Mouse (Mus musculus): ENCODE results near the gene Tmem174. TPM values are rescaled to one million over a fixed set of nuclear protein-coding genes. Genes with fewer than 3 reads are reported as not detected.

Gene Tmem174
- polyA plus RNA-seq, 1 experiment from 2014 or later = not detected

DNA sequence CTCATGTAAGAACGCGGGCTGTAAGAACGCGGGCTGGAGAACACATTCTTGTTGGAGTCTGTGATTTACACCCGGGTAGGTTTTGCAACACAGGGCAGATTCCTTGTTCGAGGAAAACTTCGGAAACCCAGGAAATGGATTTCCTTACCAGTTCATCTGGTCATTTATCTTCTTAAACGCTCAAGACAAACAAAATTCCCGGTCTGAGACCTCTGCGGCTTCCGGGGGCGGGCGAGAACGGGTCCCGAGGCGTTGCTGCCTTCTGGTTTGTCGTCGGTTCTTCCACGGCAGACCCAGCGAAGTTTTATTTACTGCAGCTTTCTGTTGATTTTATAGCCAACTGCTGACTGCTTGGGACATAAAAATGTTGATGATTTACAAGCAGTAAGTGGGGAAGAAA, 10.5 kb downstream of the Tmem174 start:
- Histone ChIP-seq H3K4me2 (replicated peaks) (no peak overlapping the region), H3K9me3 (no peaks in the 10 kb centered on the region), H3K4me1 (replicated peaks) (no peaks in the 10 kb centered on the region), H3K27ac (no peak overlapping the region), H3K36me3 (no peaks in the 10 kb centered on the region), H3K27me3 (no peaks in the 10 kb centered on the region), H3K9ac (replicated peaks) (no peak overlapping the region), H3K4me3 (replicated peaks) (no peak overlapping the region)
- 94% methylated on average over 20 of the region's 20 CpGs for WGBS
- no peak for ATAC-seq

DNA sequence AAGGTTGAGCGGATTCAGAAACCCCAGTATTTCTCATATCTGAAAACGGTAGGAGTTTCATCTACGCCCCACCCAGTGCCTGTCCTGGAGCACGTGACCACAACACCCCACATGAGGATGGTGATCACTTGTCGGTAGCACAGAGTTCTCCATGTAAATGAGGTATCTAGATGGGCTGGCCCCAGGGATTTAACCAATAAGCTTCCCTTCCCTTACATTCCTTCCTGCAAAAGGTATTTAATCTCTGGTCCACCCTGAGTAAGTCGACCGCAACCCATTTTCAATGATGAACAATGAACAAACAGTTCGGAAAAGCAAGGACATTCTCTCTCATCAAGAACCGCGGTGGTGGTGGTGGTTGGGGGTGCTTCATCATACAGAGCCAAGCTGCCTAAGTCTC, 12.7 kb downstream of the Tmem174 start:
- H3K9me3 ChIP-seq = no peaks in the 10 kb centered on the region
- no peak overlapping the region for H3K4me3 ChIP-seq (replicated peaks)
- no peak overlapping the region for H3K4me2 ChIP-seq (replicated peaks)
- no peak overlapping the region for H3K27ac ChIP-seq
- no peak overlapping the region for H3K9ac ChIP-seq (replicated peaks)
- H3K36me3 ChIP-seq = no peaks in the 10 kb centered on the region
- H3K4me1 ChIP-seq (replicated peaks) = no peaks in the 10 kb centered on the region
- no peaks in the 10 kb centered on the region for H3K27me3 ChIP-seq
- WGBS = 92% methylated on average over 10 of the region's 10 CpGs
- no peak for ATAC-seq

DNA sequence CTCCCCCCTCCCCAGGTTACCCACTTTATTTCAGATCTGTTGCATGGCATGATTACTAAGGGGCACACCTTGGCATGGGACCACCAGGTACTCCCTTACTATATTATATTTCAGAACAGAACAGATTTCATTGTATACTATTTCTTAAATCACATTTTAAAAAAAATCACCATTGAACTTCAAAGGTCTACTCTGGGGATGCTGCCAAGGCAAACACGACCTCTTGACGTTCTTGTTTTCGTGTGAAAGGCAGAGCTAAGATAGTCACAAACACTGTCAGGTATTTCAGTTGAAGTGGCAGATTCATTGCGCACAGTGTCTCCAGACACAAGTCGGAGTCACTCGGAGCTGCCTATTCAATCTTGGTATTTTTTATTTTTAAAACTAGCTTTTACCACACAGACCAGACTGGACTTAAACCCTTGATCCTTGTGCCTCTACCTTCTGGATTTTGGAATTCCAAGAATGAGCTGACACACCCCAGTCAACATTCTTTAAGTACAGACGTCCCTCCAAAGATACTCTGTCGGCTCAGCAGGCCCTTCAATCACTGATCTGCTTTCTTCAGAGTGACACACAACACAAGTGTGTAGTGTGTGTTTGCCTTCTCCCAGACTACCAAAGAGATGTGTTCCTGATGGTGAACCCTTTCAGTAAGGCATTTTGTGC, 14.2 kb downstream of the Tmem174 start:
- Histone ChIP-seq H3K27ac (no peak overlapping the region), H3K4me3 (replicated peaks) (no peak overlapping the region), H3K27me3 (no peaks in the 10 kb centered on the region), H3K4me1 (replicated peaks) (no peaks in the 10 kb centered on the region), H3K36me3 (no peaks in the 10 kb centered on the region), H3K9me3 (no peaks in the 10 kb centered on the region), H3K4me2 (replicated peaks) (no peak overlapping the region), H3K9ac (replicated peaks) (no peak overlapping the region)
- no peak for ATAC-seq
- WGBS = 79% methylated on average over 8 of the region's 8 CpGs

DNA sequence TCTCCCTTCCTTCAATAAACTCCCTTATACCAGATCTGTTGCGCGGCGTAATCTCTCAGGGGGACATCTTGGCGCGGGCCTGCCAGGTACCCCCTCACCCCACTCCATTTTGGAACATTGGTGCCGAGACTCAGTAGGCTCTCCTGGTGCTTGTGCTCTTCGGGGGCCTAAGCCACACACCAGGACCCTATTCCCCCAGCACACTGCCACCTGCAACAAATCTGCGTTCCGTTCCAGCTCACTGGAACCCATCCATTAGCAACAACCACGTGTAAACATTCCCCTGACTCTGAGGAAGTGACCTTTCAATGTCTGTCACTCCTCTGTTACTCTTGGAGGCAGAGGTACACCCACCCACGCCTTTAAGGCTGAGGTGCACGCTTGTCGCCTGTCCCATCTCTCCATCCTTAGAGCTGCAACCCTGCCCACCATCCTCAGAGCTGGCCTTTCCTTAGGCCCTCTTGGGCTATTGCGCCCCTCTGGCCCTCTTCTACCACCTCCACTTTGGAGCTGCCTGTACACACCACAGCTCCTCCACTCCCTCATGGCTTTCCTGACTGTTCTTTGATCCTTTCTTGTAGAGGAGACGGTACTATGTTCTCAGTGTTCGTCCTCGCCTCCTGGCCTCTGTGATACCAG, 19.7 kb downstream of the Tmem174 start:
- H3K9me3 ChIP-seq = peaks cover 12% of the 10 kb centered on the region; the same call in 1 of the 2 replicates
- 88% methylated on average over 17 of the region's 17 CpGs for WGBS
- H3K9ac ChIP-seq (replicated peaks) = no peak overlapping the region
- H3K27ac ChIP-seq = no peak overlapping the region
- no peak for ATAC-seq
- H3K4me1 ChIP-seq (replicated peaks) = no peaks in the 10 kb centered on the region
- H3K4me3 ChIP-seq (replicated peaks) = no peak overlapping the region
- no peaks in the 10 kb centered on the region for H3K36me3 ChIP-seq
- H3K4me2 ChIP-seq (replicated peaks) = no peak overlapping the region
- H3K27me3 ChIP-seq = no peaks in the 10 kb centered on the region

DNA sequence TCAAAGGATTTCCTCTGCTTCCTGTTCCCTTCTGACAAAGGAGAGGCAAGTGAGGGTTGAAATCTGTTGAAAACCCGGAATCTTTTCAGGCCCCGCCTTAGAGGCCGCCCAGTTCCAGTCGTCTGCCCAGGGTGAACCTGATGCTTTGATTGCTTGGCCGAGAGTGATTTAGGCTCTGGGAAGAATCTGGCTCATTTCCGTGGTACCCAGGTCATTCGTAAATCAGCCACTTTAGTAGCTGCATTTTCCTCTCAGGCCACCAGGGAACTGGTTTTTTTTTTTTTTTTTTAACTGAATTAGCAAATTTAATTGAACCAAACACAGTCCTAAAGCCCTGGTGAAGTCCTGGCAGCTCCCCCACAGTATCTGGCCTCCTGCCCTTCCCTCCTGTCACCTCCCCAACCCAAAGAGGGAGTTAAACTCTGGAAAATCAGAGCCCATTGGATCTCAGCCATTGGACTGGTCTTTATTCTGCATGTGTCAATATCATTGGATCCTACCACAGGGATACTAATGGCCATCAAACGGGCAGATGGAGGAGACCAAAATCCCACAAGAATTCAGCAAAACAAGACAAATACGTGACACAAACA, 29.2 kb downstream of the Tmem174 start:
- 73% methylated on average over 9 of the region's 9 CpGs for WGBS
- Histone ChIP-seq H3K4me1 (replicated peaks) (no peaks in the 10 kb centered on the region), H3K27ac (no peak overlapping the region), H3K27me3 (no peaks in the 10 kb centered on the region), H3K4me2 (replicated peaks) (no peak overlapping the region), H3K4me3 (replicated peaks) (no peak overlapping the region), H3K9me3 (peaks cover 1% of the 10 kb centered on the region; the same call in 1 of the 2 replicates), H3K9ac (replicated peaks) (no peak overlapping the region), H3K36me3 (no peaks in the 10 kb centered on the region)
- ATAC-seq = no peak

DNA sequence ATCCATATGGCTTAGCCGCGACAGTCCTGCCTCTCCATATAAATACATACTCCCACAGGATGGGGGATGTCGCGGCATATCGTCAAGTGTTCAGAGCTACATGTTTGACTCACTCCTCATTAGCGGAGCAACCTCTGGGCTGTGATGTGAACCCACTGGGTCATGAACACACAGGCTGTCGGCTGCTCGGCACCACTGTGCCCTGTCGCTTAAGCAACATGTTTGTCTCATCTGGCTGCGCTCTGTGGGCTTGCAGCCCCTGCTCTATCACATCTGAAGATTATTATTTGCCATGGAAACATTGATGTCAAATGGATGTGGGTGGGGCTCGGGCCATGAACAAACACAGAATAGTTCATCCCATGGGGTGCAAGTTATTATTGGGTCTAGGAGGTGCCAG, 33.4 kb downstream of the Tmem174 start:
- Histone ChIP-seq H3K4me1 (replicated peaks) (no peaks in the 10 kb centered on the region), H3K36me3 (no peaks in the 10 kb centered on the region), H3K9ac (replicated peaks) (no peak overlapping the region), H3K27me3 (no peaks in the 10 kb centered on the region), H3K9me3 (no peaks in the 10 kb centered on the region), H3K27ac (no peak overlapping the region), H3K4me3 (replicated peaks) (no peak overlapping the region), H3K4me2 (replicated peaks) (no peak overlapping the region)
- ATAC-seq = no peak
- 87% methylated on average over 11 of the region's 11 CpGs for WGBS

DNA sequence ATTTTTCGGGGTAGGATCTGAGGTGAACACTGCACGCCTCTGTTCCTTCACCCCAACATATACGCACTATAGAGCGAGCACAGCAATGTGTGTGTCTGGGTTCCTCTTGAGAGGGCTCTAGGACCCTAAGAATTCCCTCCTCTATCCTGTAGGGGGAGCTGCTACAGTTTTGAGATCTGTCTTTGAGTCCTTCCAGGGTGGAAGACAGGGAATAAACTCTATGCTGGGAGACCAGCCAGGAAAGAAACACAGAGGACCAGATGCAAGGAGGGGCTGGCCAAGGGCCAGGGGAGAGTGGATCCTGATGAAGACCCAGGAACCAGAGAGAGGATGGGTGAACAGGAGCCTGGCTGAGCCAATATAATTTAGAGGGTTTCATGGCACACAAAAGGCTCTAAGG, 40.5 kb downstream of the Tmem174 start:
- no peak for ATAC-seq
- Histone ChIP-seq H3K4me3 (replicated peaks) (no peak overlapping the region), H3K9me3 (no peaks in the 10 kb centered on the region), H3K36me3 (no peaks in the 10 kb centered on the region), H3K27me3 (peaks cover 10% of the 10 kb centered on the region; the same call in 1 of the 2 replicates), H3K4me1 (replicated peaks) (no peaks in the 10 kb centered on the region), H3K4me2 (replicated peaks) (no peak overlapping the region), H3K27ac (no peak overlapping the region), H3K9ac (replicated peaks) (no peak overlapping the region)
- 86% methylated on average over 4 of the region's 4 CpGs for WGBS

DNA sequence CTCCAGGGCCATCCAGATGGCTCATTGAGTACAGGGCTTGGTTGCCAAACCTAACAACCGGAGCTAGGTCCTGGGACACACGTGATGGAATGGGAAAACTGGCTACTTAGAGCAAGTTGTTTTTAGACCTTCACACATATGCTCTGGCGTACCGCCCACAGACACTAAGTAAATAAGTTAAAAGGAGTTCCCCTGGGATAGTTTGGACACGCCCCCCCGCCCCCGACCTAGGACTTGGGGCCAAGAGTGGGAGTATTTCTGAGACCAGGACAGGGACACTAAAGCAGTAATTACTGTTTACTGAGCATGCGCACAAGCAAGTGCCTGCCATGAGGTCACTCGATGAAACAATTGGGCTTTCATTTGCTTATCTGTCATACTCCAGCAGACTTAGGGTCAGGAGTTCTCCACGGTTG, 42.5 kb downstream of the Tmem174 start:
- no peaks in the 10 kb centered on the region for H3K9me3 ChIP-seq
- H3K4me2 ChIP-seq (replicated peaks) = no peak overlapping the region
- H3K9ac ChIP-seq (replicated peaks) = no peak overlapping the region
- ATAC-seq = no peak
- H3K36me3 ChIP-seq = no peaks in the 10 kb centered on the region
- WGBS = 64% methylated on average over 10 of the region's 10 CpGs
- H3K4me1 ChIP-seq (replicated peaks) = no peaks in the 10 kb centered on the region
- no peak overlapping the region for H3K27ac ChIP-seq
- peaks cover 28% of the 10 kb centered on the region for H3K27me3 ChIP-seq
- no peak overlapping the region for H3K4me3 ChIP-seq (replicated peaks)

DNA sequence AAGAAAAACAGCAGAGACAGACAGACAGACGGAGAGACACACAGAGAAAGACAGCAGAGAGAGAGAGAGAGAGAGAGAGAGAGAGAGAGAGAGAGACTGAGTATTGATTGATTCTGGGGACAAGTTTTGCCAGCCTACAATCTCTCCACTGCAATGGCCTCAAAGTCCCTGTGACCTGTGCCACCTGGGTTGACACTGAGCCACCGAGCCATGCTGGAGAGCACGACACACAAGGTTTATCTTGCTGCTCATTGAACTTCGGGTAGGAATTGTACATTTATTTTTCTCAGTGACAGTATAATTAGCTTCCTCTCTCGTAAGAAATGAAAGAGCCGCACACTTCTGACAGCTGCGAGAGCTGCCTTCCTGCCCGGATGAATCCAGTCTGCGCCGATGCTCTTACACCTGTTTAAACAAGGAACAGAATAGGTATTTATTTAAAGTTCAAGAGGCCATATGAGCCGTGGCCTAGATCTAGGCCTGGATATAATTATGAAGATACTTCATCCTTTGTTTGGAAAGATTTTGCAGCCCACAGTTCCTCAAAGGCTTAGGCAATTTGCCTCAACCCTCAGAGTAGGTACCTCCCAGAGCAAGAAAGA, 43.2 kb downstream of the Tmem174 start:
- Histone ChIP-seq H3K9me3 (no peaks in the 10 kb centered on the region), H3K27ac (no peak overlapping the region), H3K4me3 (replicated peaks) (no peak overlapping the region), H3K4me2 (replicated peaks) (no peak overlapping the region), H3K9ac (replicated peaks) (no peak overlapping the region), H3K36me3 (no peaks in the 10 kb centered on the region), H3K27me3 (peaks cover 35% of the 10 kb centered on the region), H3K4me1 (replicated peaks) (peaks cover 5% of the 10 kb centered on the region)
- WGBS = 73% methylated on average over 11 of the region's 11 CpGs
- ATAC-seq = no peak

DNA sequence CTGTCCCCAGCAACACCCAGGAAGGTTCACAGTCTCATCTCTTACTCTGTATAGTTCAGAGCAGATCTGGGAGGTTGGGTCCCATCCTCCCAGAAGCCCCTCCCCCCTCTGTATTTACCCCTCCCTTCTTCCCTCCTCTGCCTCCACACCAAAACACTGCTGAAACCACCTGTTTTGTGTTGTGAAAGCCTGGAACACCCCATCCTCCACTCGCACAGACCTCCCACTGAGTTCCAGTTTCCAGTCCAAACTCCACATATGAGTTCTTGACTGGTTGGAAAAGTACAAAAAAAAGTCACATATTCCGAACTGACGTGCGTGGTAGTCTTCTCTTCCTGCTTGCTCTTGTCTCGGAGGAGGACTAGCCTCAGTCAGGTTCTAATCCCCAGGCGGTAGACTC, 45.8 kb downstream of the Tmem174 start:
- Histone ChIP-seq H3K4me3 (replicated peaks) (no peak overlapping the region), H3K36me3 (no peaks in the 10 kb centered on the region), H3K9ac (replicated peaks) (no peak overlapping the region), H3K4me1 (replicated peaks) (peaks cover 18% of the 10 kb centered on the region), H3K27me3 (peaks cover 59% of the 10 kb centered on the region), H3K4me2 (replicated peaks) (no peak overlapping the region), H3K27ac (no peak overlapping the region), H3K9me3 (no peaks in the 10 kb centered on the region)
- WGBS = 71% methylated on average over 6 of the region's 6 CpGs
- no peak for ATAC-seq

DNA sequence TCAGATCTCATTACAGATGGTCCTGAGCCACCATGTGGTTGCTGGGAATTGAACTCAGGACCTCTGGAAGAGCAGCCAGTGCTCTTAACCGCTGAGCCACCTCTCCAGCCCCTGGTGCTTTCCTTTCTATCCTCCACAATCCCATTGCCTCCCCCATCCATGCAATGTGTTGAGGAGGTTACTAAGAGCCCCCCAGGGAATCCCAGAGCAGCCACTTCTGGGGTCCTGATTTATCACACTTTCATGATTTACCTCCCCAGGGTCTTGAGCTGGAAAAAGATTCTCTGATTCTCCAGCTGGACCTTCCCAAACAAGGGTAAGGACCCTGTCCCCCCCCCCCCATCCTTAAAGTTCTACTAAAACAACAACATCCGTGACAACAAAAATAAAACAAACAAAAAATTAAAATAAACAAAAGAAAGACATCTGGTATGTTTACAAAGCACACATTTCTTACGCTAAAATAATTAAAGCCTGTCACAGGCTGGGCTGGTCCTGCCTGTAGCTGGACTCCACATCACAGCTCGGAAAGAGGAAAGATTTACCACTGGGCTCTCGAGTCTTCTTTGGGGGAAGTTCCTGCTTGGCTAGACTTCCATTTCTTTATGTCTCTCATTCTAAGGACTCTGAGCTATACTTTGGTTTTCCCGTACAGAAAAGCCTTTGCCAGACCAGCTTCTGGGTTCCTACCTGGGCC, 46.4 kb downstream of the Tmem174 start:
- Histone ChIP-seq H3K4me1 (replicated peaks) (peaks cover 18% of the 10 kb centered on the region), H3K27me3 (peaks cover 64% of the 10 kb centered on the region), H3K4me2 (replicated peaks) (no peak overlapping the region), H3K4me3 (replicated peaks) (no peak overlapping the region), H3K9ac (replicated peaks) (no peak overlapping the region), H3K36me3 (no peaks in the 10 kb centered on the region), H3K27ac (no peak overlapping the region), H3K9me3 (no peaks in the 10 kb centered on the region)
- 76% methylated on average over 6 of the region's 6 CpGs for WGBS
- no peak for ATAC-seq

DNA sequence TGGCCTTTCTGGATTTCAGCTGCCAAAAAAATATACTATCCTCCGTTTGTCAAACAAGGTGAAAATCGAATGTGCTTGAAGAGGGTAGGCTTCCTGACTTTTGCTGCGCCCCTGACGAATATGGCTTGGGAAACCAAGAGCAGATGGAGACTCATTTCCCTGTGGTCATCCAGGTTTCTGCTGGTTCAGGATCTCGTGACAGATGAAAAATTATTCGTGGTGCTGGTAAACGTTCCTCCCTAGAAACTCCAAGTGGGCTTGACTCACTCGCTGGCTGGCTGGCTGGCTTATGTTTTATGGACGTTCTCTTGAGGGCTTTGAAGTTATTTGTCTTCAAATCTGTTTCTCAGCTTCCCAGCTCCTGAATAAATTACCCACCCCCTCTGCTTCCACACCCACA, 47.6 kb downstream of the Tmem174 start:
- WGBS = 53% methylated on average over 9 of the region's 9 CpGs
- Histone ChIP-seq H3K36me3 (no peaks in the 10 kb centered on the region), H3K4me1 (replicated peaks) (peaks cover 18% of the 10 kb centered on the region), H3K27me3 (peaks cover 77% of the 10 kb centered on the region), H3K4me2 (replicated peaks) (peak overlapping the region; percentile 67; the same call in 1 of the 2 replicates), H3K27ac (no peak overlapping the region), H3K4me3 (replicated peaks) (no peak overlapping the region), H3K9me3 (no peaks in the 10 kb centered on the region), H3K9ac (replicated peaks) (no peak overlapping the region)
- ATAC-seq = no peak

Measured in midbrain, embryonic 13.5 days (tissue).